Mouse (Mus musculus) granulocyte monocyte progenitor cell, adult 5-6 weeks (primary cell): ENCODE results near the gene Rcc1. TPM values are rescaled to one million over a fixed set of nuclear protein-coding genes. Genes with fewer than 3 reads are reported as not detected.

Experiments used
- ATAC-seq: replicated peaks from 2 replicates; pipeline ENCODE4 v1.8.0; 2016; ENCODE audit warnings: mild to moderate bottlenecking, moderate TSS enrichment, inconsistent platforms; ENCODE audit not compliant: poor library complexity, severe bottlenecking
- total RNA-seq, 2 experiments: library from RNA; stranded (forward) in 1 of 2; stranded (reverse) in 1 of 2; fragments of 200-712, 200-1000 nt in 1 of 2; fragments of >200 nt in 1 of 2; fragmentation: Nextera tagmentation in 1 of 2; gene quantifications; 2 replicates each; pipeline ENCODE4 v1.2.3; 2014 to 2017

Rcc1 gene
- total RNA-seq, 2 experiments from 2014 or later, result 53.3 to 68.9 TPM

DNA sequence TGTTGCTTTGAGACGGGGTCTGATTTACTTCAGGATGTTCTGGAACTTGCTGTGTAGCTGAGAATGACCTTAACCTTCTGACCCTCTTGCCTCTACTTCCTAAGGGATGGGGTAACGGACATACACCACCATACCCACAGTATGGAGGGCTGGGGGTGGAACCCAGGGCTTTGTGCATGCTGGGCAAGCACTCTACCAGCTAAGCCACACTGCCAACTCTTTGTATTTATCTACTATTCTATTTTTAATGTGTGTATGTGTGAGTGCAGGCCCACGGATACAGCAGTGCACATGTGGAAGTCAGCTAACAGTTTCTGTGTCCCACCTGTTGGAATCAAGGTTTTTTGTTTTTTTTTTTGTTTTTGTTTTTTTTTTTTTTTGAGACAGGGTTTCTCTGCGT lies 6.1 kb upstream of the Rcc1 start:
- no peak for ATAC-seq

- peak; percentile 38; the same call in 1 of the 2 replicates for ATAC-seq
These were observed 2.8 kb upstream of the Rcc1 start for GRCm38 (mm10) chr4:132356170-132356569.

- ATAC-seq, result no peak
These were observed 2.0 kb upstream of the Rcc1 start for GRCm38 (mm10) chr4:132355403-132355802.

GRCm38 (mm10) chr4:132354571-132354970 lies 1.2 kb upstream of the Rcc1 start:
- ATAC-seq, result peak; percentile 32

DNA sequence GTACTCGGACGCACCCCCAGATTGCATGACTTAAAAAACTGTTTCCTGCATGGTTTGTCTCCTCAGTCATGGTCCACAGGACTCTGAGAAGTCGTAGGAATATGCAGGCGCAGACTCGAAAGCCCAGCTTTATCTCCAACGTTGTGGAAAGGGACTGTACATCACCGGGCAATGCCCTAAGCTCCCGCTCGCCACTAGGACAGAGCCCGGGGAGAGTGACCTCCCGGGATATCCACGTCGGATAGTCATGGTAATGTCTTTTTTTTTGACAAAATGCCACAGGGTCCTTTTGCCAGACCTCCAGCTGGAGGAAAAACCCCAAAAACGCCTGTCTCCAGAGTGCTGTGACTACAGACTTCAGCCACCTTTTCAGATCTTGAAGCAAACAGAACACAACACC lies 666 bp downstream of the Rcc1 start:
- no peak for ATAC-seq

DNA sequence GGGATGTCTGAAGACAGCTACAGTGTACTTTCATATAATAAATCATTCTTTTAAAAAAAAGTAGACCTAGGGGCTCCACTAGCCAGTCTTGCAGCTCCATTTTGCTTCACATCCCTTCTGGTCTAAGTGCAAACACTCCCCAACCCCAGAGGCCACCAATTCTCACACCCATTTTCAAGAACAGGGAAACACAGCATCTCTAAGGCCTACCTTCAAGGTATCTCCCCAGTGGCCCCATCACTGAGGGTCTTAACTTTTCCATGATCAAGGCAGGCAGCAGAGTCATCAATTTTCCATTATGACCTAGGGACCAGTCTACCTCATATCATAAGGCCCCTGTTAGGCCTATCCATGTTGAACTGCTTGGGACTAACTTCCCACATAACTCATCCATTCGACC lies 2.0 kb downstream of the Rcc1 start:
- no peak for ATAC-seq

GRCm38 (mm10) chr4:132350854-132351253 lies 2.6 kb downstream of the Rcc1 start:
- ATAC-seq, result no peak

DNA sequence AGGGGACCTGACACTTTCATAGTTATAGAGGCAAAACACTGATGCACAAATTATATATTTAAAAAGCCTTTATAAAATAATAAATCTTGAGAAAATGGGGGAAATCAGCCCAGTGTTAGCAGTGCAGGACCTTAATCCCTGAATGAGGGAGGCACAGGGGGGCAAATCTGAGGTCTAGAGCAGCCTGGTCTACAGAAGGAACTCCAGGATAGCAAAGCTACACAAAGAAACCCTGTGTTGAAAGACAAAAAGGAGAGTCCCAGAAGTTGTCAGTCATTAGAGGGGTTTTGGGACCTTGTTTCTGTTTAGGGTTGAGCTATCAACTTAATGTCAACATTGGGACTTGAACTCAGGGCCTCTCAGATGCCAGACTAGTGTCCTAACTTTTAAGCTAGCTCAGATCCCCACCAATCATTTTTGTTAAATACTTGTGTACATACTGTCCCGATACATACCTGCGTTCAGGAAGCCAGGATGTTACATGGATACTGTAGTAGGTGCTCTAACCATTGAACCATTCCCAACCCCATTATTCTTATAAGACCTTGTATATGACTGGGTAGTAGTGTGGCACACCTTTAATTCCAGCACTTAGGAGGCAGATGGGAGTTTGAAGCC lies 3.2 kb downstream of the Rcc1 start:
- no peak for ATAC-seq

DNA sequence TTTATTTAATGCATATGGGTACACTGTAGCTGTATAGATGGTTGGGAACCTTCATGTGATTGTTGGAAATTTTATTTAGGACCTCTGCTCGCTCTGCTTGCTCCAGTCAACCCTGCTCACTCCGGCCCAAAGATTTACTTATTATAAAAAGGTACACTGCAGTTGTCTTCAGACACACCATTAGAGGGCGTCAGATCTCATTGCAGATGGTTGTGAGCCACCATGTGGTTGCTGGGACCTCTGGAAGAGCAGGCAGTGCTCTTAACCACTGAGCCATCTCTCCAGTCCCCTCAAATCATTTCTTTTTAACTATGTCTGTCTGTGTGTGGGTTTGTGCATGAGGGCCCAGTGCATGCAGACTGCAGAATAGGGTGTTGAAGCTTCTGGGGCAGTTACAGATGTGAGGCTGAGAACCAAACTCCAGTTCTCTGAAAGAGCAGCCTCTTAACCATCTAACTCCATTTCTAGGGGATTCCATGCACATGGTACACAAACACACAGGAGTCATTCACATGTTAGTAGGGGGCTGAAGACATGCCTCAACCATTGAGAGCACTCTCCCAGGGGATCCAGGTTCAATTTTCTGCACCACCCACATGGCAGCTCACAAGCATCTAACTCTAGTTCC lies 3.8 kb downstream of the Rcc1 start:
- no peak for ATAC-seq

DNA sequence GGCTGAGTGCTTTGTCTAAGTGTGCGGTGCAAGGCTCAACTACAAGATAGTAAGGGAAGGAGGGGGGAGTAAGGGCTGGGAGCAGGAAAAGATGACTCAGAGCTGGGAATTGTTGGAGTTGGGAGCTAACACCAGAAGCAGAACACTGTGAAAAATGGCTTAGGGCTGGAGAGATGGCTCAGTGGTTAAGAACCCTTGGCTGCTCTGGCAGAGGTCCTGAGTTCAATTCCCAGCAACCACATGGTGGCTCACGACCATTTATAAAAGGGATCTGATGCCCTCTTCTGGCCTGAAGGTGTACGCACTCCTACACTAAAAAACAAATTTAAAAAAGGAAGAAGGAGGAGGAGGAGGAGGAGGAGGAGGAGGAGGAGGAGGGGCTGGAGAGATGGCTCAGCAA lies 6.7 kb downstream of the Rcc1 start:
- ATAC-seq, result no peak

GRCm38 (mm10) chr4:132346261-132346660 lies 7.1 kb downstream of the Rcc1 start:
- no peak for ATAC-seq

GRCm38 (mm10) chr4:132345843-132346212 lies 7.6 kb downstream of the Rcc1 start:
- no peak for ATAC-seq

DNA sequence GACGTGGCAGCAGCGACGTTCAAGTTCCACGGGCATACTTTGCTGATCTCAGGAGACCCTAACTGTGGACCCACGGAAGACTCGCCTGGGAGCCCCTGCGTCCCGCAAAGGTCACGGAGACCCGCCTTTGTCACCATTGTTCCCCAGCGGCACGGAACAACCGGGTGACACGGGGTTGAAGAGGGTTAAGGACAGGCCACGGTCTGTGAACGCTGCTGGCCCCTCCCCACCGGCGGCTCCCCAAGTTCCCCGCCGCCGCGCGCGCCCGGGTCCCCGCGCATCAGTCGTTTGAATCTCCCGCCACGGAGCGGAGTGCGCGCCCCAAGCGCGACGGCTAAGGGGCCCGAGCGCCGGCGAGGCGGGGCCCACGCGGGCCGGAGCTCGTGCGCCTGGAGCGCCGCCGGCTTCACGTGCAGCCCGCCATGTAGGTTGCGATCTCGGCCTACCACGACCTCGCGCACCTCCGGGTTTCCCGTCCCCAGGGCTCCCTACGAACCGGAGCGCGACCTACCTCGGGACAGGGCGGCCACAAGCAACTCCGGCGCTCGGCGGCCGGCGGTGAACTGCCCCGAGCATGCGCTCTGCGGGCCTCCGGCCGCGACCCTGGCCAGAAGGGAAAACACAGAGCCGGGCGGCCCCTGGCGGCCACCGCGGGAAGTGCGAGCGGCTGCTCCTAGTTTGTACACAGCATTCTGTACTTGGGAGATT lies 8.1 kb downstream of the Rcc1 start:
- ATAC-seq, result peak; percentile 78

DNA sequence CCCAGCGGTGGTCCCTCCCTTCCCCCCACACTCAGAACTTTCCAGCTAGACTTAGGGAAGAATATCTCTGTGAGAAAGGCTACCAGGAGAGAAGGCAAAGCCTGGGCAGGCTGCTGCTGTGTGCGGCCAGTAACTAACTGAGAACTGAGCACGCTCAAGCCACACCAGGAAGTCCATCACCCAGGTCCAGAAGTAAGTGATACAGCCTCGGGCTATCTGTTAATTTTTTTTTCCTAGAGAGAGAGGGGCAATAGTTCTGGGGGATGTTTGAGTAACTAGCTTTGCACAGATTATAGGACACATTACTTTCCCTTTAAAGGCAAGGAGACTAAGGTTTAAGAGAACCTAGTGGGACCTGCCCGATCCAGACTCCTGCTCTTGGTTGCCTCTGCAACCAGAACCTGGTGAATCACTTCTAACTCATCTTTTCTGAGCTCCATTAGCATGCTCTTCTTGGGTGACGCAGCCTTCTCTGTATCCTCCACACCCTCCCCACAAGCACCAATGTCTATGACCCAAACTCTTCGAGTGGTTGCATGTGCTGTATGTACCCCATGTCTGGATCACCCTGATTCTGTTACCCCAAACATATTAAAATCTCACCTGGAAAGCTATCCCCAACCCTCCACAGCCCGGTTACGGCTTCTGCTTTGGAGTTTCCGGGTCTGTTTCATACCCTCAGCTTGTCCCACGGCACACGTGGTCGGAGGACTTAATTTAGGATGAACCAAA lies 8.8 kb downstream of the Rcc1 start:
- peak; percentile 29 for ATAC-seq

DNA sequence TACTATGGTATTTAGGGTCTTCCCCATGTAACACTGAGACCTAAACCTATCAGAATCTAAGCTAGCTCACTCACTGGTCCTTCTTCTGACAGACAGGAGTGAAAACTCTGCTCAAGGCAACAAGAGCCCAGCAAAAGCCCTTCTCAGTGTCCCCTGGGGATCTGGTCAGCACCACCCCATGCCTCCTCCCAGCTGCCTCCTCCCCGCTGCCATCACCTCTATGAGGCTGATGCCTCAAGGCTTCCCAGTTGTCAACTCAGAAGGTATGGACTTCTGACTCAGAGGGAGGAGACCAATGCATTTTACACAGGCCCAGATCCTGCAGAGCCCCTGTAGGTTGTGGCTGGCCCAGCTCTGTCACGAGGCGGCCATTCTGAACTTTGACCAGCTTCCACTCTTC lies 12.0 kb downstream of the Rcc1 start:
- no peak for ATAC-seq

DNA sequence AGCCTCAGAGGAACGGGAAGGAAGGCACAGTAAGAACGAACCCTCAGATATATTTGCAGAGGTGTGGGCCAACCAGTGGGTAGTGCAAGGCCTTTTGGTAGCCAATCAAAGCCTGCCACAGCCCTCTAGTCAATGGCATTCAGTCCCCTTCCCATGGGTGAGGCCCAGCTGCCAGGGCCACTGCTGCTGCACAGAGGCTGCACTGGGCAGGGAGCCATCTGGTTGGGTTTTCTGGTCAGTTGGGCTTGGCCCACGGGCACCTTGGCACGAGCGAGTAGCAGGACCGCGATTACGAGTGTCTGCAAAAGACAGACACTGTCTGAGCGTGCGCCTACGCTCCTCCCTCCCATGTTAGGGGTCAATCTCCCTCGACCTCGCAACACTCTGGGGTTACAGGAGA lies 14.5 kb downstream of the Rcc1 start:
- ATAC-seq, result no peak

DNA sequence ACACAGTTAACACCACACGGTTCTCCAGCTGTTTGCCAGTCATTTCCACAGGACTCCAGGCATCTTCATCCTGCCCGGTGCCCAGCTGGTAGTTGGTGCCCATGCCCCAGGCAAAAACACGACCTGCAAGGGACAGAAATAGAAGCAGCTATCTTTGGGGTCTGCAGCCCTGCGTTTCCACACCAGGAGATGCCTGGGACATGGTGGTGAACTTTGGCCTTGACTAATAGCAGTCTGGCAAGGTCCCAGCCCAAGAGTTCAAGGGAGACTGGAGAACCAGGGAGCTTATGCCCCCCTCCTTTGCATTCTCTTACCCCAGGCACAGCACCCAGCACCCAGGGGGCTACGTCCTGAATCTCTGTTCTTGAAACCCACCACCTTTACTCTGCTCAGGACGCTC lies 20.5 kb downstream of the Rcc1 start:
- no peak for ATAC-seq

DNA sequence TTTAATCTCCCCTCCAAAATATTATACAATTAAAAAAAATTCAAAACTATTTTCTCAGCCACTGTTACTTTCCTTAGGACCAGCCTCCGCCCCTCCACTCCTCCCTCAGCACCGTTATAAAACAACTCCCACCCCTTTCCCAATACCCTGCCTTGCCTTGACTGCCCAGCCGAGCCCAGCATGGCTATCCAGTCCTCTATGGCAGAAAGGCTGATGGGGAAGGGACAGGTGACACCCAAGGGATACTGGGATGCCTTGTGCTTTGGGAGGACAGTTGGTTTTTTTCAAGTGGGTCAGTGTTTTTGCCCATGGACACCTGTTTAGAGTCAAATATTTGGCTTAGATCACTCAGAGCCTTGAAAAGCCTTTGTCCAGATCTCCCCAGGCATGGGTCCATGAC lies 21.4 kb downstream of the Rcc1 start:
- ATAC-seq, result no peak

DNA sequence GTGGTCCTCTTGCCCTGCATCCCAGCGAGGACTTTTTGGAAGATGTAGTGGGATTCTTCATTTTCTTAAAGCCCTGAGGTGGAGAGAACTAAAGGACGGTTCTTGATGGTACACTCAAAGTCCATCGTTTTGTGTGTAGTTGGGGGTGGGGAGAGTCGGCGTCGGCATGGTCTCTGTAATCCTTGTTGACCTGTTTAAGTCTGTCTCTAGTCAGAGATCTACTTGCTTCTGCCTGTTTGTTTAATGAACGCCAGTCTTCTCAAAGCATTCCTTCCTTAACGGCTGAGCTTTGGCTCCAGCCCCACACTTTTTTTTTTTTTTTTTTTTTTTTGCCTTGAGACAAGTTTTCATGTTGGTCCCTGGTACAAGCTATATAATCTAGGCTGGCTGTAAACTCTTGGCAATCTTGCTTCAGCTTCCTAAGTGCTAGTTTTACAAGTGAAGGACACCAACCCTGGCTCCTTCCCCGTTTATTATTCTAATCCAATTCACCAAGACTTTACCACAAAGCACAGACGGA lies 23.5 kb downstream of the Rcc1 start:
- peak; percentile 1; the same call in 1 of the 2 replicates for ATAC-seq

DNA sequence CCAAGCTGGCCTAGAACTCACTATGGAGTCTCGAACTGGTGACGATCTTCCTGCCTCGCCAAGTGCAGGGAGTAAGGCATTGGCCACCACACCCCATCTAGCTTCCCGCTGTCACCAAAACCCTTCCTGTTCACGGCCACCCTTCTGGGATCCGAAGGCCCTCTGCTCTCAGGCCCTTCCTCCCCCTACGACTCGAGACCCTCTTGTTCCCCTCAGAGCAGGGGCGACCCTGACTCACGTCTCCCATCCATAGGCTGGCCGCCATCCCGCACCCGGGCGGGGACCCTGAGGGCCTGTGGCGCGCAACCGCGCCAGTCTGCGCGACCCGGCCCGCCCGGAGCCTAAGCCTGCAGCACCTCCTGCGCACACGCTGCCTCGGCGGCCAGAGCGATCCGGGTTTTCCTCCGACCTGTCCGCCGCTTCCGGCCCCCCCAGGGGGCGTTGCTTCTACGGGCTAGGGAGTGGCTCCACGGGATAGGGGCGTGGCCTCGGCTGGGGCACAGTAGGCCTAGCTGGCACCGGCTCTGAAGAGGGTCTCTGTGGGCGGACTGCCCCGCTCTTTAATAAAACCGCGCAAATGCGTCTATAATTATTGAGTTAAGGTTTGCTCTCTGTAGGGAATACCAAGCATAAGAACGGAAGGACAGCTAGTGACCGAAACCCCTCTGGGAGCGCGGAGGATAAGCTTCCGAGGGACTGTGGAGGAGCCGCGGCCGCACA lies 24.1 kb downstream of the Rcc1 start, which contains the start of gene Trnau1ap:
Gene Trnau1ap, minus strand, starts transcription at position 424 of the 720 bp plus-strand sequence.
- peak; percentile 96 for ATAC-seq
